Mouse (Mus musculus) ES-Bruce4 (cell line): ENCODE measurements around the gene H2-Aa.

Experiments
- CTCF ChIP-seq: IDR thresholded peaks from one replicate; pipeline ENCODE4 v1.8.1; 2011; ENCODE audit warnings: low read depth, low read length
- EP300 ChIP-seq: IDR thresholded peaks from 2 replicates; pipeline ENCODE4 v1.6.1; 2011; ENCODE audit warnings: low read depth, low read length; ENCODE audit not compliant: insufficient read depth
- POLR2A ChIP-seq: IDR thresholded peaks from one replicate; pipeline ENCODE4 v1.8.1; 2011; ENCODE audit warnings: low read length; ENCODE audit not compliant: insufficient read depth

DNA sequence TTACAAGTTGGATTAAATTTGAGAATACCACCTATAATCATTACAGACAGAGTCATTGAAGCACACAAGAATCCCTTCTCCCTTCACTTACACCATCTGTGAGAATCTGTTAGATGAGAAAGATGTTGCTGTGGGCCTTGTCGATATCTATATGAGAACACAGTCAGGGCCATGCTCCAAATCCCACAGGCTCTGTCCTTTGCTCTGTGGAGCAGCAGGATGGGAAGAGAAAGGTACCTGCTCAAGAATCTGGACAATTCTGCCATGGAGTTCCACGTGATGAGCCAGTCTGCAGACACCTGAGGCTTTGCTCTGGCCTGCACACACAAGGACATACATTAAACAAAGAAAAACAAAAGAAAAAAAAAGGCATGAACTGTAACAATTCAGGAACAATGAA lies 29.1 kb upstream of the H2-Aa start:
- TF ChIP-seq POLR2A (no peak), CTCF (no peak), EP300 (no peak)
